Mouse (Mus musculus) activated CD4-positive, CD25-positive, alpha-beta regulatory T cell (primary cell): ENCODE measurements around the gene Olfr1014. TPM values are rescaled to one million over a fixed set of nuclear protein-coding genes. Genes with fewer than 3 reads are reported as not detected.

ENCODE experiments used
- polyA plus RNA-seq, 2 experiments: library from polyadenylated mRNA; unstranded; fragments of 100-300 nt; shearing (Covaris generic); gene quantifications; one replicate each; pipeline ENCODE4 v1.2.1; 2017

Olfr1014 gene
- polyA plus RNA-seq: not detected

DNA sequence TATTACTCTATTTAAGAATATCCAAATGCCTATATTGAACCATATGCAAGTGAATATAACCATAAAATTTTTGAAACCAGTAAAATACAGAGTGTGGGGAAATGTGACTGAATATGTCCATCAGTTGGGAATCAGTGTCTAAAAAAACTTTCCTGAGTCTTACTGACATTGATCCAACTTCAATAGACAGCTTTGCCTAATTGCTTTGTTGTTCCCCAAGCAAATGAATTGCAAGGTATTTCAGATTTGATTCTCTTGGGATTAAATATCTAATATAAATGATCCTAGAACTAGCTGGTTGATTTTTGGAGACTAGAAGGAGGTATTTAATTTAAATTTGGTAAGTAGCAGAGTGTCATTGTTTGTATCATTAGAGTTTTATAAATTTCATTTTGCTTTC lies at the start of gene Olfr1014:
Olfr1014 (plus strand) TSS at position 301 of the 400 bp plus-strand sequence.

DNA sequence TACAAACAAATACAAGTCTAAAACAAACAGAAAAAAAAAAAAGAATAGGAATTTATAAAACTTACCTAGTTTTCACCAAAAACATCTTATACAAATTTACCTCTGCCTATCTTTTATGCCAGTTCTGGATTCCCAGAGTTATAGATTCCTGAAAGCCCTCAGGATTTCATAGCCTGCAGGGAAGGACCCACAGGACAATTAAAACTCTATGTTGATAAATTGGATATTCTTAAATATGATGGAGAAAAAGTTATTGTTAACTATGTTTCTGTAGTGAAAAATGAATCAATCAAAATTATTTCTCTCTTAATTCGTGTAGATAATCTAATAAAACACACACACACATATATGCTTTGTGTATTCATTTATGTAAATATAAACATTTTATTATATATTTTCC lies 9.8 kb upstream of the Olfr1014 start, which contains the start of gene Olfr1012:
Olfr1012 (minus strand) TSS at position 101 of the 400 bp plus-strand sequence.

DNA sequence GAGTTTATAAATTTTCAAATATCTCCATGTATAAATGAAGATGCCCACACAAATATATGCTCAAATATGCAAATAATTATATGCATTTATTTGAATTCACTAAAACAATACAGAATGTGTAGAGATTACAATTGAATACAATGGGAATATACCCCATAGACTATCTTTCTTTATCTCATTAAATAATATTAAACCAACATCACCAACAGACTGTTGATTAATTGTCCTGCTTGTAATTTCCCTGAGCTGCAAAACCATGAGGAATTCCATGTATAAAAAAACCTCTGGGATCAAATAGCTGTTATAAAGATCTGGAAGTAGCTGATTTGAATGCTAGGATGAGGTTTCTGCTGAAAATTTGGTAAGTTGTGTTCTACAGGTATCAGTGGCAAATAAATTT lies 5.7 kb upstream of the Olfr1014 start, which contains the start of gene Olfr1013:
Olfr1013 (plus strand) TSS at position 301 of the 400 bp plus-strand sequence.

DNA sequence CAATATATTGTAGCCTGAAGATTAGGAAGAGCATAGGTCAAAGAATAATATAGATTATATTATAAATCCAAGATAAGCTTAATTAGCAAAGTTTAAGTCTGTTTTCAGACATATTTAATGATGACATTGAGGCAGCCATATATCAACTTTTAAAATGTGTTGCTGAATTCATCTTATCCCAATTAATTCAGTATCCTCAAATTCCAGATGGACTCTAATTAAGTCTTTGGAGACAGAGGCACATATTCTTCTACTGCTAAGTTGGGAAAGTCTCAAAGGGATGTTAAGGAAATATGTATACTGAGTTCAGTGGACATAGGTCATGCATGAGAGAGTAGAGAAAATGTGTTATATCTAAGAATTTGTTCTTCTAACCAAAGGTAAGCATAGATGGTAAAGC lies 9.2 kb downstream of the Olfr1014 start, which contains the start of gene Olfr1015:
Olfr1015 (plus strand) TSS at position 301 of the 400 bp plus-strand sequence.

DNA sequence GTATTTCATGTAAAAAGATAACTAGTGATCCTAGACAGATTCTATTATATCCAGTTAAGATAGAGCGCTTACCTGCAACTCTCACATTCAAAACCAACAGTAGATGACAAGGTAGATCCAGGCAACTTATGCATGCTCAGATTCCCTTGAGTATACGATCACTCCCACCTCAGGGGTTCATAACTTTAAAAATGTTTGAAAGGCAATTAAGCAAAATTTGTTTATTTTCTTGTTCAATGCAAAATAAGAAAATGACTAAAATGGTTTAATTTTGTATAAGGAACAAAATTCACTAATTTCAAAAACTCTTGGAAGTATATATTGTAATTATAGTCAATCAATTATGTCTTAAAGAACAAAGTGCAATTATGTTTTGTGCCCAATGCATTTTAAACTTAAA lies 29.9 kb downstream of the Olfr1014 start, which contains the start of gene Olfr1016:
Olfr1016 (minus strand) TSS at position 101 of the 400 bp plus-strand sequence.

DNA sequence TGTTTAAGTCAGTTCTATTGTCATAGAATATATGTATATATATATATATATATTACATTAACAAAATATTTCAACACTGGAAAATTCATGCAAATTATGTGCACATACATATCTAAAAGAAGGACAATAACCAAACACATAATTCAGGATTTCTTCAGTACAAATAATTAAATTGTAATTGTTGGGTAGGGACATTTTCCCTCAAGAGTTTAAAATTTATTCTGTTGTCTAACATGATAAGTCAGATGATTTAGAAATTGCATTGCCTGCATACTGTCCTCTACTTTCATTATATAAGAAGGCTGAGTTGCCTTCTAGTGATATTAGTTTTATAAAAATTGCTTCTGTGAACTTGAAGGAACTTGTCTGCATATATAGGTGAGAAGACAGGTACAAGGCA lies 45.7 kb downstream of the Olfr1014 start, which contains the start of gene Olfr1018:
Olfr1018 (plus strand) TSS at position 301 of the 400 bp plus-strand sequence.

Other genes with a start within 250 kb of the Olfr1014 start
- gene Olfr996, start 193.5 kb upstream of the Olfr1014 start, polyA plus RNA-seq: not detected
- not detected for gene Olfr998, start 183.8 kb upstream of the Olfr1014 start, polyA plus RNA-seq
- gene Olfr1000, start 160.8 kb upstream of the Olfr1014 start, polyA plus RNA-seq: not detected
- gene Olfr1002, start 122.0 kb upstream of the Olfr1014 start, polyA plus RNA-seq: not detected
- not detected for gene Olfr154, start 108.3 kb upstream of the Olfr1014 start, polyA plus RNA-seq
- under 1 TPM in 1 of 2 experiments, not detected in 1; 0.22 TPM for gene Olfr1006, start 93.9 kb upstream of the Olfr1014 start, polyA plus RNA-seq
- not detected for gene Olfr1008, start 83.3 kb upstream of the Olfr1014 start, polyA plus RNA-seq
- gene Olfr1009, start 57.3 kb upstream of the Olfr1014 start, polyA plus RNA-seq: not detected
- gene Olfr1012, start 9.9 kb upstream of the Olfr1014 start, polyA plus RNA-seq: not detected
- gene Olfr1013, start 5.6 kb upstream of the Olfr1014 start, polyA plus RNA-seq: not detected
- gene Olfr1015, start 9.3 kb downstream of the Olfr1014 start, polyA plus RNA-seq: under 1 TPM in 1 of 2 experiments, not detected in 1; 0.07 TPM
- not detected for gene Olfr1016, start 29.8 kb downstream of the Olfr1014 start, polyA plus RNA-seq
- gene Olfr1018, start 45.8 kb downstream of the Olfr1014 start, polyA plus RNA-seq: under 1 TPM in 1 of 2 experiments, not detected in 1; 0.50 TPM
- gene Olfr1019, start 72.8 kb downstream of the Olfr1014 start, polyA plus RNA-seq: not detected
- gene Olfr1020, start 74.3 kb downstream of the Olfr1014 start, polyA plus RNA-seq: under 1 TPM in 1 of 2 experiments, not detected in 1; 0.10 TPM
- gene Olfr1022, start 95.9 kb downstream of the Olfr1014 start, polyA plus RNA-seq: not detected
- gene Olfr1023, start 112.9 kb downstream of the Olfr1014 start, polyA plus RNA-seq: not detected
- gene Olfr1024, start 132.3 kb downstream of the Olfr1014 start, polyA plus RNA-seq: not detected
- gene Olfr1025-ps1, start 142.5 kb downstream of the Olfr1014 start, polyA plus RNA-seq: under 1 TPM in 1 of 2 experiments, not detected in 1; 0.06 TPM
- gene Olfr1026, start 148.8 kb downstream of the Olfr1014 start, polyA plus RNA-seq: under 1 TPM in 1 of 2 experiments, not detected in 1; 0.31 TPM
- not detected for gene Olfr1028, start 177.7 kb downstream of the Olfr1014 start, polyA plus RNA-seq
- under 1 TPM in 1 of 2 experiments, not detected in 1; 0.45 TPM for gene Olfr1029, start 201.2 kb downstream of the Olfr1014 start, polyA plus RNA-seq
- under 1 TPM in 1 of 2 experiments, not detected in 1; 1.00 TPM for gene Olfr1030, start 206.6 kb downstream of the Olfr1014 start, polyA plus RNA-seq
- not detected for gene Olfr1031, start 217.6 kb downstream of the Olfr1014 start, polyA plus RNA-seq
- gene Olfr1032, start 232.8 kb downstream of the Olfr1014 start, polyA plus RNA-seq: not detected
- 1 to 10 TPM; 1.7 to 3.3 TPM for gene Olfr1033, start 247.9 kb downstream of the Olfr1014 start, polyA plus RNA-seq